Mouse (Mus musculus) intestine, embryonic 16.5 days (tissue): ENCODE results near the gene Zfp653. TPM values are rescaled to one million over a fixed set of nuclear protein-coding genes. Genes with fewer than 3 reads are reported as not detected.
A peak's percentile ranks its signal among the peaks of the same experiment; 100 is the strongest.

Experiments used
- ATAC-seq: fragments of 200-750 bp; cut with Nextera tagmentation; 2 replicates; pipeline ENCODE4 v1.8.0; 2017; ENCODE audit warnings: moderate TSS enrichment, moderate library complexity
- H3K27ac ChIP-seq: fragments of 300-500 bp; sonication (generic); 2 replicates; pipeline ENCODE4 v1.5.1; 2014; ENCODE audit warnings: mild to moderate bottlenecking, low read length
- H3K27me3 ChIP-seq: fragments of 300-500 bp; sonication (generic); replicated peaks from 2 replicates; pipeline ENCODE4 v1.6.1; 2014; ENCODE audit warnings: low read length, control low read depth, mixed read lengths; ENCODE audit not compliant: control insufficient read depth, insufficient read depth
- H3K36me3 ChIP-seq: fragments of 300-500 bp; sonication (generic); 2 replicates; pipeline ENCODE4 v1.6.1; 2014; ENCODE audit warnings: low read length, control low read depth; ENCODE audit not compliant: control insufficient read depth, insufficient read depth
- H3K4me1 ChIP-seq: fragments of 300-500 bp; sonication (generic); 2 replicates; pipeline ENCODE4 v1.6.1; 2014; ENCODE audit warnings: low read length, control low read depth, mixed read lengths; ENCODE audit not compliant: control insufficient read depth, insufficient read depth
- H3K4me2 ChIP-seq: fragments of 300-500 bp; sonication (generic); 2 replicates; pipeline ENCODE4 v1.6.1; 2014; ENCODE audit warnings: low read depth, low read length, control low read depth
- H3K4me3 ChIP-seq: fragments of 300-500 bp; sonication (generic); 2 replicates; pipeline ENCODE4 v1.5.1; 2014; ENCODE audit warnings: mild to moderate bottlenecking, low read length
- H3K9ac ChIP-seq: fragments of 300-500 bp; sonication (generic); 2 replicates; pipeline ENCODE4 v1.6.1; 2014; ENCODE audit warnings: low read depth, low read length
- H3K9me3 ChIP-seq: fragments of 300-500 bp; sonication (generic); 2 replicates; pipeline ENCODE4 v1.6.1; 2016; ENCODE audit warnings: low read length, control low read depth; ENCODE audit not compliant: control insufficient read depth
- WGBS: fragments of 180-500 bp; shearing (Covaris S2); extraction: QIAGEN DNeasy Blood & Tissue Kit; methylation state at CpG from one replicate; pipeline ENCODE4 v1.1.7; 2014; 5-methylcytosine and 5-hydroxymethylcytosine counted together
- polyA plus RNA-seq: library from polyadenylated mRNA; unstranded; fragments of >200 nt; fragmentation: Nextera tagmentation; extraction: Ambion mirVana; gene quantifications from 2 replicates; pipeline ENCODE4 v1.2.1, GENCODE M21; 2015

The Zfp653 gene
- polyA plus RNA-seq, 1 experiment from 2014 or later = 9.7 TPM

GRCm38 (mm10) chr9:22057031-22057517, 14.1 kb downstream of the Zfp653 start:
- Histone ChIP-seq H3K4me1 (peaks cover 8% of the 10 kb centered on the region; the same call in 1 of the 2 replicates), H3K36me3 (peaks cover 24% of the 10 kb centered on the region), H3K4me3 (no peak overlapping the region), H3K4me2 (no peak overlapping the region), H3K27ac (no peak overlapping the region), H3K27me3 (peaks cover 23% of the 10 kb centered on the region), H3K9me3 (no peaks in the 10 kb centered on the region), H3K9ac (no peak overlapping the region)
- ATAC-seq = no peak
- 91% methylated on average over 9 of the region's 9 CpGs for WGBS

DNA sequence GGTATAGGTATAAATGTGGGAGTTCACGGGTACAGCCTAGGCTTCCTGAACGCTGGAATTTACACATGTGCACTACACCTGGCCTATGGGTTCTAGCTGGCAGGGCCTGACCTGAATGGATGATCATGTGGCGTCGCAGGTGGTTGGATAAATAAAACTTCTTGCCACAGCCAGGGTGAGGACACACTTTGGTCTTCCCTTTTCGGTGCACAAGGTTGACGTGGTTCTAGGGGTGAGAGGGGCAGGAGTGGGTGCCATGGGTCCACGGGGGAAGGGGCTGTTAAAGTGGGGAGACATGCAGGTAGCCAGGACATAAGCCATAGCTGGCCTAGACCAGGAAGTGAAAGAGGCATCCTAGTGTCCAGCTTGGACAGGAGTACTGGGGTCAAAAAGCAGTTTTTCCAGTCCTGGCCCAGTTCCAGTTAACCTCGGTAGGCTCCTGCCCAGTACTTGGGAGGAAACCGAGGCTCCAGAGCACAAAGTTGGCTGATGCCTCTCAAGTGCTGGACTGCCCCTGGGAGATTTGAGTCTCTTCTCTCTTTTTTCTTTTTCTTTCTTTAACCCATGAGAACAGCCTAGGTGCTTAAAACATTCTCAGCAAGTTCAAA, 14.8 kb downstream of the Zfp653 start:
- WGBS = 73% methylated on average over 9 of the region's 9 CpGs
- H3K9me3 ChIP-seq = no peaks in the 10 kb centered on the region
- no peak overlapping the region for H3K4me3 ChIP-seq
- H3K9ac ChIP-seq = no peak overlapping the region
- H3K4me2 ChIP-seq = no peak overlapping the region
- peaks cover 13% of the 10 kb centered on the region for H3K4me1 ChIP-seq
- no peak overlapping the region for H3K27ac ChIP-seq
- H3K36me3 ChIP-seq = peaks cover 20% of the 10 kb centered on the region
- ATAC-seq = no peak
- peaks cover 29% of the 10 kb centered on the region for H3K27me3 ChIP-seq

- no peak overlapping the region for H3K9ac ChIP-seq
- H3K27ac ChIP-seq = no peak overlapping the region
- H3K4me2 ChIP-seq = no peak overlapping the region
- H3K4me1 ChIP-seq = peaks cover 20% of the 10 kb centered on the region
- H3K4me3 ChIP-seq = no peak overlapping the region
- H3K9me3 ChIP-seq = no peaks in the 10 kb centered on the region
- H3K27me3 ChIP-seq = peaks cover 36% of the 10 kb centered on the region
- WGBS = 24% methylated on average over 29 of the region's 29 CpGs
- H3K36me3 ChIP-seq = peaks cover 19% of the 10 kb centered on the region
- no peak for ATAC-seq
Observed at GRCm38 (mm10) chr9:22055713-22056112, 15.5 kb downstream of the Zfp653 start.

- H3K27me3 ChIP-seq = peaks cover 42% of the 10 kb centered on the region
- WGBS = 3% methylated on average over 32 of the region's 32 CpGs
- no peak overlapping the region for H3K27ac ChIP-seq
- H3K9me3 ChIP-seq = no peaks in the 10 kb centered on the region
- H3K4me1 ChIP-seq = peaks cover 23% of the 10 kb centered on the region
- peaks cover 16% of the 10 kb centered on the region for H3K36me3 ChIP-seq
- H3K4me2 ChIP-seq = peak overlapping the region; percentile 49
- H3K4me3 ChIP-seq = peak overlapping the region; percentile 25
- no peak overlapping the region; the same call in 1 of the 2 replicates for H3K9ac ChIP-seq
- ATAC-seq = peak; percentile 57
Observed at GRCm38 (mm10) chr9:22054411-22055076, 16.6 kb downstream of the Zfp653 start.

- peaks cover 23% of the 10 kb centered on the region for H3K4me1 ChIP-seq
- no peak for ATAC-seq
- 19% methylated on average over 7 of the region's 7 CpGs for WGBS
- H3K27ac ChIP-seq = no peak overlapping the region
- no peak overlapping the region for H3K4me3 ChIP-seq
- H3K9ac ChIP-seq = no peak overlapping the region
- no peaks in the 10 kb centered on the region for H3K9me3 ChIP-seq
- no peak overlapping the region for H3K4me2 ChIP-seq
- peaks cover 42% of the 10 kb centered on the region for H3K27me3 ChIP-seq
- peaks cover 11% of the 10 kb centered on the region; the same call in 1 of the 2 replicates for H3K36me3 ChIP-seq
Observed at GRCm38 (mm10) chr9:22053657-22054056, 17.5 kb downstream of the Zfp653 start.

GRCm38 (mm10) chr9:22051958-22052254, 19.3 kb downstream of the Zfp653 start, which contains the start of gene Elavl3:
Elavl3 (minus strand) TSS chr9:22052023.
- no peak for ATAC-seq
- Histone ChIP-seq H3K9ac (peak within 1 kb of the TSS; percentile 57), H3K4me1 (peaks cover 23% of the 10 kb centered on the region), H3K4me2 (peak within 1 kb of the TSS; percentile 77), H3K4me3 (peak within 1 kb of the TSS; percentile 45), H3K27ac (no peak within 1 kb of the TSS), H3K27me3 (peaks cover 42% of the 10 kb centered on the region), H3K36me3 (no peaks in the 10 kb centered on the region), H3K9me3 (no peaks in the 10 kb centered on the region)
- WGBS = 2% methylated on average over 27 of the region's 28 CpGs

DNA sequence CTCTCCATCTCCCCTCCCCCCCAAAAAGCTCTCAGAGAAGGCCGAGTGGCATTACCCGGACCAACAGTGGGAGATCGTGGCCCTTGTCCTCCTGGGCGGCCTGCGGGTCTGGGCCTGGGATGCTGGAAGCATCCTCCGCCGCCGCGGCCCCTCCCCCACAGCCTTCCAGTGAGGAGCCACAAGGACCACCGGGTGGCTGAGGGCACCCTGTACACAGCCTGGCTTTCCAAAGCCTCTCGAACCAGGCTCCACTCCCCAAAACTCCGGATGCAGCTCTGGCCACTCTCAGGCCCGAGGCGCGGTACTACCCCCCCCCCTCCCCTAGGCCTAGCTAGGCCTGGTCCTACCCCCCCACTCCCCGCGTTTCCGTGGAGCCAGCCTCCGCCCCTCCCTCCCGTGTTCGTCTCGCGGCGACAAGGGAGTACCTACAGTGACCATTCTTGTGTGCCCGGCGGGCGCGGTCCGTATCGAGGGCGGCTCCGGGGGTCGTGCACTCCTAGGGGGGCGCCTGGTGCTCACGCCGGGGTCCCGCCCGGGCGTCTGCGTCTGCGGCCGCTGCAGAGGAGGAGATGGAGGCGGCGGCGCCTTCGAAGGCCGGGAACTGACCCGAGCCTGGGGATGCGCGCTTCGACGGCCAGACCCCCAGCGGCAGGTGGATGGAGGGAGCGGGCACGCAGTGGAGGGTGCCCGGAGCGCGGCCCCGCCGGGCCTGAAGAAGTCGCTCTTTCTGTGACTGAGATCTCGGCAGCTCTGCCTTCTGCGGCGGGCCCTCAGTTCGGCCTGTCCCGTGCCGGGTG, 19.8 kb downstream of the Zfp653 start:
- peaks cover 42% of the 10 kb centered on the region for H3K27me3 ChIP-seq
- peak overlapping the region; percentile 57 for H3K9ac ChIP-seq
- 2% methylated on average over 66 of the region's 67 CpGs for WGBS
- H3K27ac ChIP-seq = no peak overlapping the region
- 0 out of 2 replicates have a peak, but pooled peaks have one; percentile 2 for ATAC-seq
- H3K4me2 ChIP-seq = peak overlapping the region; percentile 77
- peak overlapping the region; percentile 45 for H3K4me3 ChIP-seq
- H3K36me3 ChIP-seq = no peaks in the 10 kb centered on the region
- no peaks in the 10 kb centered on the region for H3K9me3 ChIP-seq
- peaks cover 23% of the 10 kb centered on the region for H3K4me1 ChIP-seq

GRCm38 (mm10) chr9:22050351-22050889, 20.8 kb downstream of the Zfp653 start:
- no peaks in the 10 kb centered on the region for H3K9me3 ChIP-seq
- H3K27me3 ChIP-seq = peaks cover 42% of the 10 kb centered on the region
- H3K36me3 ChIP-seq = no peaks in the 10 kb centered on the region
- peak overlapping the region; percentile 45 for H3K4me3 ChIP-seq
- peak overlapping the region; percentile 57; the same call in 1 of the 2 replicates for H3K9ac ChIP-seq
- peaks cover 23% of the 10 kb centered on the region for H3K4me1 ChIP-seq
- H3K27ac ChIP-seq = no peak overlapping the region
- peak; percentile 73 for ATAC-seq
- 1% methylated on average over 43 of the region's 43 CpGs for WGBS
- peak overlapping the region; percentile 77 for H3K4me2 ChIP-seq

DNA sequence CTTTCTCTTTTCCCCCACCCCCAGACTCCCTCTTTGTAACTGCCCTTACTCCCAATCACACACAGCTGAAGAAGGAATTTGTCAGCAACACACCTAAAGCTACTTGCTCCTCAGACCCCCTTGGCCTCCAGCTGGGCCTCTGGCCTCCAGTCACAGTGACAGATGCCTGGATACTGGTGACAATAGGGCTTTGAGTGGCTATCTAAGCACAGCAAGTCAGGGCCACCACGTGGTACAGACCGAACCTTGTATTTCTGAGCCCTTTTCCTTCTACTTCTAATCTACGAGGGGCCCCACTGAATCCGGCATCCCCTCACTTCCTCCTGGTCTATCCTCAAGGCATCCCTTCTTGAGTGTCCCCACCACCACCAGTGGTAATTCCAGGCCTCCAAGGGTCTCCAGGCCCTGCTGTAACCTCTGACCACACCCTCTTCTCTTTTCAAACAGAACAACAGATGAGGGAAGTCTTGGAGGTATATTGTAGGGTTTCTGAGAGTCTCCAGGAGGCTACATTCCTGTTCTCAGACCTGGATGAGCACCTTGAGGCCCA, 21.4 kb downstream of the Zfp653 start:
- H3K36me3 ChIP-seq = no peaks in the 10 kb centered on the region
- H3K4me3 ChIP-seq = no peak overlapping the region
- no peak overlapping the region for H3K4me2 ChIP-seq
- 0 out of 2 replicates have a peak overlapping the region, but pooled peaks have one; percentile 16 for H3K27ac ChIP-seq
- WGBS = 49% methylated on average over 4 of the region's 4 CpGs
- peaks cover 36% of the 10 kb centered on the region for H3K27me3 ChIP-seq
- H3K9me3 ChIP-seq = no peaks in the 10 kb centered on the region
- peak; percentile 29 for ATAC-seq
- no peak overlapping the region for H3K9ac ChIP-seq
- H3K4me1 ChIP-seq = peaks cover 21% of the 10 kb centered on the region
